Mouse (Mus musculus): ENCODE results near the gene Tgfbr3. TPM values are rescaled to one million over a fixed set of nuclear protein-coding genes. Genes with fewer than 3 reads are reported as not detected.

Tgfbr3 gene
- polyA plus RNA-seq, 1 experiment = 7.5 TPM

GRCm38 (mm10) chr5:107097314-107097713 lies 192.1 kb downstream of the Tgfbr3 start:
- TF ChIP-seq POLR2A (IDR thresholded peaks at IDR 0.05; ENCODE audit: low read depth, low read length) (no peak), CTCF (IDR thresholded peaks at IDR 0.05; ENCODE audit: extremely low read depth, insufficient read length, insufficient replicate concordance, low read depth, low read length) (no peak)
- no peaks in the 10 kb centered on the region for H3K36me3 ChIP-seq (ENCODE audit: control insufficient read depth, insufficient read depth, low read length)
- WGBS = 52% methylated on average over 7 of the region's 7 CpGs
- H3K27ac ChIP-seq (ENCODE audit: insufficient read depth, low read depth, low read length) = no peak overlapping the region
- H3K4me1 ChIP-seq (ENCODE audit: control insufficient read depth, insufficient read depth, insufficient read length, low read length) = peaks cover 6% of the 10 kb centered on the region
- H3K27me3 ChIP-seq (ENCODE audit: control insufficient read depth, insufficient read depth, low read length) = no peaks in the 10 kb centered on the region
- no peak overlapping the region for H3K4me3 ChIP-seq (ENCODE audit: low read depth, low read length)

- WGBS = 39% methylated on average over 5 of the region's 5 CpGs
These were observed 195.2 kb downstream of the Tgfbr3 start for GRCm38 (mm10) chr5:107094233-107094632.

GRCm38 (mm10) chr5:107093253-107093652 lies 196.2 kb downstream of the Tgfbr3 start:
- TF ChIP-seq CTCF (IDR thresholded peaks at IDR 0.05; ENCODE audit: extremely low read depth, insufficient read length, insufficient replicate concordance, low read depth, low read length) (no peak), POLR2A (IDR thresholded peaks at IDR 0.05; ENCODE audit: low read depth, low read length) (no peak)
- H3K36me3 ChIP-seq (ENCODE audit: control insufficient read depth, insufficient read depth, low read length) = no peaks in the 10 kb centered on the region
- no peak overlapping the region for H3K27ac ChIP-seq (ENCODE audit: insufficient read depth, low read depth, low read length)
- WGBS = 75% methylated on average over 3 of the region's 3 CpGs
- H3K4me3 ChIP-seq (ENCODE audit: low read depth, low read length) = no peak overlapping the region
- no peaks in the 10 kb centered on the region for H3K27me3 ChIP-seq (ENCODE audit: control insufficient read depth, insufficient read depth, low read length)
- H3K4me1 ChIP-seq (ENCODE audit: control insufficient read depth, insufficient read depth, insufficient read length, low read length) = peaks cover 8% of the 10 kb centered on the region

More at GRCm38 (mm10) chr5:107094233-107094632, 195.2 kb downstream of the Tgfbr3 start:
- Histone ChIP-seq H3K27me3 (ENCODE audit: control insufficient read depth, insufficient read depth, low read length) (no peaks in the 10 kb centered on the region), H3K4me3 (ENCODE audit: low read depth, low read length) (no peak overlapping the region), H3K27ac (ENCODE audit: insufficient read depth, low read depth, low read length) (no peak overlapping the region), H3K36me3 (ENCODE audit: control insufficient read depth, insufficient read depth, low read length) (no peaks in the 10 kb centered on the region), H3K4me1 (ENCODE audit: control insufficient read depth, insufficient read depth, insufficient read length, low read length) (peaks cover 6% of the 10 kb centered on the region)
- no peak for TF ChIP-seq CTCF (IDR thresholded peaks at IDR 0.05; ENCODE audit: extremely low read depth, insufficient read length, insufficient replicate concordance, low read depth, low read length)
- TF ChIP-seq POLR2A (IDR thresholded peaks at IDR 0.05; ENCODE audit: low read depth, low read length) = no peak

- WGBS = 13% methylated on average over 8 of the region's 8 CpGs
- no peak for TF ChIP-seq POLR2A (IDR thresholded peaks at IDR 0.05; ENCODE audit: low read depth, low read length)
- TF ChIP-seq CTCF (IDR thresholded peaks at IDR 0.05; ENCODE audit: extremely low read depth, insufficient read length, insufficient replicate concordance, low read depth, low read length) = no peak
- Histone ChIP-seq H3K4me3 (ENCODE audit: low read depth, low read length) (no peak overlapping the region), H3K27me3 (ENCODE audit: control insufficient read depth, insufficient read depth, low read length) (no peaks in the 10 kb centered on the region), H3K4me1 (ENCODE audit: control insufficient read depth, insufficient read depth, insufficient read length, low read length) (peaks cover 13% of the 10 kb centered on the region; the same call in 1 of the 2 replicates), H3K27ac (ENCODE audit: insufficient read depth, low read depth, low read length) (no peak overlapping the region), H3K36me3 (ENCODE audit: control insufficient read depth, insufficient read depth, low read length) (no peaks in the 10 kb centered on the region)
These were observed 197.3 kb downstream of the Tgfbr3 start for GRCm38 (mm10) chr5:107092137-107092536.

- H3K4me1 ChIP-seq (ENCODE audit: control insufficient read depth, insufficient read depth, insufficient read length, low read length) = peaks cover 13% of the 10 kb centered on the region; the same call in 1 of the 2 replicates
- H3K4me3 ChIP-seq (ENCODE audit: low read depth, low read length) = no peak overlapping the region
- no peaks in the 10 kb centered on the region for H3K36me3 ChIP-seq (ENCODE audit: control insufficient read depth, insufficient read depth, low read length)
- TF ChIP-seq CTCF (IDR thresholded peaks at IDR 0.05; ENCODE audit: extremely low read depth, insufficient read length, insufficient replicate concordance, low read depth, low read length) (no peak), POLR2A (IDR thresholded peaks at IDR 0.05; ENCODE audit: low read depth, low read length) (no peak)
- 48% methylated on average over 5 of the region's 5 CpGs for WGBS
- H3K27ac ChIP-seq (ENCODE audit: insufficient read depth, low read depth, low read length) = no peak overlapping the region
- no peaks in the 10 kb centered on the region; the same call in 1 of the 2 replicates for H3K27me3 ChIP-seq (ENCODE audit: control insufficient read depth, insufficient read depth, low read length)
These were observed 199.5 kb downstream of the Tgfbr3 start for GRCm38 (mm10) chr5:107089966-107090365.

GRCm38 (mm10) chr5:107087829-107088808 lies 201.3 kb downstream of the Tgfbr3 start:
- peaks cover 13% of the 10 kb centered on the region; the same call in 1 of the 2 replicates for H3K4me1 ChIP-seq (ENCODE audit: control insufficient read depth, insufficient read depth, insufficient read length, low read length)
- no peak overlapping the region for H3K4me3 ChIP-seq (ENCODE audit: low read depth, low read length)
- 20% methylated on average over 12 of the region's 12 CpGs for WGBS
- no peaks in the 10 kb centered on the region; the same call in 1 of the 2 replicates for H3K27me3 ChIP-seq (ENCODE audit: control insufficient read depth, insufficient read depth, low read length)
- no peaks in the 10 kb centered on the region for H3K36me3 ChIP-seq (ENCODE audit: control insufficient read depth, insufficient read depth, low read length)
- peak overlapping the region; percentile 59 for H3K27ac ChIP-seq (ENCODE audit: insufficient read depth, low read depth, low read length)
- TF ChIP-seq POLR2A (IDR thresholded peaks at IDR 0.05; ENCODE audit: low read depth, low read length) (no peak), CTCF (IDR thresholded peaks at IDR 0.05; ENCODE audit: extremely low read depth, insufficient read length, insufficient replicate concordance, low read depth, low read length) (no peak)

- no peaks in the 10 kb centered on the region for H3K36me3 ChIP-seq (ENCODE audit: control insufficient read depth, insufficient read depth, low read length)
- H3K27ac ChIP-seq (ENCODE audit: insufficient read depth, low read depth, low read length) = peak overlapping the region; percentile 73
- H3K27me3 ChIP-seq (ENCODE audit: control insufficient read depth, insufficient read depth, low read length) = no peaks in the 10 kb centered on the region; the same call in 1 of the 2 replicates
- 18% methylated on average over 2 of the region's 2 CpGs for WGBS
- H3K4me3 ChIP-seq (ENCODE audit: low read depth, low read length) = no peak overlapping the region
- H3K4me1 ChIP-seq (ENCODE audit: control insufficient read depth, insufficient read depth, insufficient read length, low read length) = peaks cover 13% of the 10 kb centered on the region; the same call in 1 of the 2 replicates
- no peak for TF ChIP-seq POLR2A (IDR thresholded peaks at IDR 0.05; ENCODE audit: low read depth, low read length)
- TF ChIP-seq CTCF (IDR thresholded peaks at IDR 0.05; ENCODE audit: extremely low read depth, insufficient read length, insufficient replicate concordance, low read depth, low read length) = no peak
These were observed 202.1 kb downstream of the Tgfbr3 start for GRCm38 (mm10) chr5:107087291-107087690.

Data from small intestine, adult 2 months (tissue).